9 mouse cellular contexts compared by ENCODE assay signal in genomic region chr4:133049071-133049920, GRCm38 (mm10). TPM values are rescaled to one million over a fixed set of nuclear protein-coding genes. Genes with fewer than 3 reads are reported as not detected.
DNase-seq lines count a peak whose midpoint lies in the region; ATAC-seq and TF ChIP-seq lines count a peak whose summit lies in the region.
"Had no signal": no experiment of that assay in that cellular context is flagged by ENCODE, and none has a peak within 500 bp of the region (broad histone marks: within the 10 kb centered on the region; RNA-seq: fewer than 3 reads in every experiment).

No protein-coding gene starts in this region.

- ATAC-seq in forebrain, embryonic 12.5 days (ENCODE audit: low FRiP score), result no peak
- ATAC-seq in intestine, postnatal 0 days, result no peak

- H3K9me3 ChIP-seq in forebrain, embryonic 12.5 days, result no peaks in the 10 kb centered on the region
- H3K9me3 ChIP-seq in intestine, postnatal 0 days (ENCODE audit: control insufficient read depth), result no peaks in the 10 kb centered on the region

- H3K4me3 ChIP-seq in heart, adult 2 months, result no peak overlapping the region; the same call in 1 of the 2 replicates
- H3K4me3 ChIP-seq in forebrain, embryonic 12.5 days (replicated peaks), result no peak overlapping the region
- no peak overlapping the region for H3K4me3 ChIP-seq in intestine, postnatal 0 days (ENCODE audit: low read depth, low read length)
- H3K4me3 ChIP-seq: erythroblast, embryonic 14.5 days had no signal

- no peak for TF ChIP-seq CTCF in heart, adult 2 months (IDR thresholded peaks at IDR 0.05)
- no peak for TF ChIP-seq CTCF in intestine, postnatal 0 days (IDR thresholded peaks at IDR 0.05; ENCODE audit: low read depth)

- H3K4me2 ChIP-seq in forebrain, embryonic 12.5 days, result no peak overlapping the region
- no peak overlapping the region for H3K4me2 ChIP-seq in intestine, postnatal 0 days (replicated peaks; ENCODE audit: low read depth)

- peaks cover 55% of the 10 kb centered on the region for H3K4me1 ChIP-seq in heart, adult 2 months (ENCODE audit: control insufficient read depth, insufficient read depth, low read length)
- peaks cover 90% of the 10 kb centered on the region for H3K4me1 ChIP-seq in forebrain, embryonic 12.5 days
- peaks cover 34% of the 10 kb centered on the region for H3K4me1 ChIP-seq in intestine, postnatal 0 days (replicated peaks; ENCODE audit: control insufficient read depth, insufficient read depth, low read length)

- 41% methylated on average over 19 of the region's 19 CpGs for WGBS in heart, adult 2 months
- 70% methylated on average over 19 of the region's 19 CpGs for WGBS in forebrain, embryonic 12.5 days
- 62% methylated on average over 19 of the region's 19 CpGs for WGBS in intestine, postnatal 0 days

- intact Hi-C loops in heart, adult 2 months (cut with DNase I), result no loop called here
- intact Hi-C loops in heart, postnatal 25 days (cut with DNase I), result no loop called here

- peak overlapping the region; percentile 48 for H3K9ac ChIP-seq in heart, adult 2 months (ENCODE audit: low read depth, low read length)
- H3K9ac ChIP-seq in forebrain, embryonic 12.5 days, result no peak overlapping the region
- peak overlapping the region; percentile 37; the same call in 1 of the 2 replicates for H3K9ac ChIP-seq in intestine, postnatal 0 days (ENCODE audit: low read depth, low read length)

- TF ChIP-seq POLR2A in heart, adult 2 months (IDR thresholded peaks at IDR 0.05; ENCODE audit: insufficient read depth, low read depth, low read length), result peak; percentile 46; the same call in 1 of the 2 replicates

- peak overlapping the region; percentile 90 for H3K27ac ChIP-seq in heart, adult 2 months
- peak overlapping the region; percentile 61 for H3K27ac ChIP-seq in forebrain, embryonic 12.5 days
- H3K27ac ChIP-seq in intestine, postnatal 0 days (ENCODE audit: low read depth, low read length), result no peak overlapping the region; the same call in 1 of the 2 replicates

- 0 out of 2 replicates have a peak, but pooled peaks have one; percentile 3 for TF ChIP-seq EP300 in heart, adult 2 months (IDR thresholded peaks at IDR 0.05; ENCODE audit: insufficient read depth, low read depth, low read length)

- H3K79me2 ChIP-seq in heart, adult 2 months (replicated peaks; ENCODE audit: control insufficient read depth, insufficient read depth, low read length), result no peaks in the 10 kb centered on the region; the same call in 1 of the 2 replicates

- H3K27me3 ChIP-seq in heart, adult 2 months (ENCODE audit: control insufficient read depth, insufficient read depth, low read length), result no peaks in the 10 kb centered on the region
- peaks cover 9% of the 10 kb centered on the region; the same call in 1 of the 2 replicates for H3K27me3 ChIP-seq in forebrain, embryonic 12.5 days
- no peaks in the 10 kb centered on the region for H3K27me3 ChIP-seq in intestine, postnatal 0 days (replicated peaks; ENCODE audit: control insufficient read depth, insufficient read depth, low read length)

- DNase-seq in heart, adult 2 months, result peak; percentile 61 to 72
- no peak for DNase-seq in heart, postnatal 25 days (ENCODE audit: low spot score)
- peak; percentile 85 for DNase-seq in brain, adult 2 months (ENCODE audit: low read depth, low spot score)
- no peak for DNase-seq in frontal cortex, postnatal 25 days (ENCODE audit: low spot score in 2 of 2)
- no peak for DNase-seq in thymus, postnatal 0 days (ENCODE audit: low spot score)
- DNase-seq in urinary bladder, postnatal 4 days (ENCODE audit: low spot score in 2 of 2), result no peak

- H3K36me3 ChIP-seq in heart, adult 2 months (ENCODE audit: control insufficient read depth, insufficient read depth, low read length), result no peaks in the 10 kb centered on the region
- no peaks in the 10 kb centered on the region for H3K36me3 ChIP-seq in forebrain, embryonic 12.5 days (replicated peaks)
- H3K36me3 ChIP-seq in intestine, postnatal 0 days (ENCODE audit: control insufficient read depth, insufficient read depth), result no peaks in the 10 kb centered on the region; the same call in 1 of the 2 replicates

RNA-seq across cellular contexts. Expression of gene Ahdc1, which starts 38.2 kb away (rescaled TPM):
- 10 to 100 TPM; 42.6 to 50.9 TPM for total RNA-seq in heart, adult 2 months (2021)
- polyA plus RNA-seq in heart, adult 2 months (2012; rRNA removed), result 19.5 and 21.8 TPM in 2 replicates
- total RNA-seq in heart, postnatal 25 days (2021), result 10 to 100 TPM; 43.2 to 50.4 TPM
- 7.2 and 8.1 TPM in 2 replicates for polyA plus RNA-seq in forebrain, embryonic 12.5 days (2016; fragmentation: Nextera tagmentation; extraction: Ambion mirVana)
- 2.4 and 3.1 TPM in 2 replicates for polyA plus RNA-seq in intestine, postnatal 0 days (2015; fragmentation: Nextera tagmentation; extraction: Ambion mirVana)
- 5.3 and 8.0 TPM in 2 replicates for polyA plus RNA-seq in thymus, postnatal 0 days (2015; fragmentation: Nextera tagmentation; extraction: Ambion mirVana)

Comparison
In these comparisons a context has a peak if more than half of its experiments do, and no peak if none do; other contexts are left out.
1. DNase-seq: peak in heart, adult 2 months (2 of 2) and brain, adult 2 months (single experiment); none in heart, postnatal 25 days (single experiment), frontal cortex, postnatal 25 days (0 of 2), thymus, postnatal 0 days (single experiment) and urinary bladder, postnatal 4 days (0 of 2).